Mouse (Mus musculus) ES-Bruce4 (cell line): ENCODE data around the gene Gpm6a. TPM values are rescaled to one million over a fixed set of nuclear protein-coding genes. Genes with fewer than 3 reads are reported as not detected.

Experiments used
- H3K27ac ChIP-seq: 2 replicates; pipeline ENCODE4 v1.5.1; 2012; ENCODE audit warnings: low read length, inconsistent platforms; ENCODE audit not compliant: insufficient read depth
- H3K27me3 ChIP-seq: 2 replicates; pipeline ENCODE4 v1.6.1; 2012; ENCODE audit warnings: mild to moderate bottlenecking, low read length, inconsistent platforms; ENCODE audit not compliant: control insufficient read depth, poor library complexity, insufficient read depth, severe bottlenecking
- H3K36me3 ChIP-seq: 2 replicates; pipeline ENCODE4 v1.6.1; 2012; ENCODE audit warnings: inconsistent platforms, mild to moderate bottlenecking, low read length, moderate library complexity; ENCODE audit not compliant: control insufficient read depth, poor library complexity, insufficient read depth, severe bottlenecking
- H3K4me1 ChIP-seq: one replicate; pipeline ENCODE4 v1.8.1; 2011; ENCODE audit warnings: low read length; ENCODE audit not compliant: control insufficient read depth, insufficient read depth
- H3K4me3 ChIP-seq: 2 replicates; pipeline ENCODE4 v1.5.1; 2011; ENCODE audit warnings: low read depth, mild to moderate bottlenecking, low read length
- H3K9ac ChIP-seq: 2 replicates; pipeline ENCODE4 v1.6.1; 2012; ENCODE audit warnings: low read depth, mild to moderate bottlenecking, inconsistent platforms; ENCODE audit not compliant: poor library complexity, severe bottlenecking
- H3K9me3 ChIP-seq: replicated peaks from 2 replicates; pipeline ENCODE4 v1.6.1; 2012; ENCODE audit warnings: mild to moderate bottlenecking, low read length, inconsistent platforms; ENCODE audit not compliant: control insufficient read depth, poor library complexity, insufficient read depth, severe bottlenecking
- CTCF ChIP-seq: IDR thresholded peaks from one replicate; pipeline ENCODE4 v1.8.1; 2011; ENCODE audit warnings: low read depth, low read length
- EP300 ChIP-seq: IDR thresholded peaks from 2 replicates; pipeline ENCODE4 v1.6.1; 2011; ENCODE audit warnings: low read depth, low read length; ENCODE audit not compliant: insufficient read depth
- POLR2A ChIP-seq: IDR thresholded peaks from one replicate; pipeline ENCODE4 v1.8.1; 2011; ENCODE audit warnings: low read length; ENCODE audit not compliant: insufficient read depth
- polyA plus RNA-seq: library from polyadenylated mRNA; stranded (reverse); fragments of >200 nt; gene quantifications from 2 replicates; pipeline ENCODE4 v1.2.4, GENCODE M21; 2011; ENCODE audit warnings: low read depth; ENCODE audit not compliant: missing spikeins, insufficient read depth, insufficient read length

The Gpm6a gene
- polyA plus RNA-seq, 1 experiment: 0.61 TPM

DNA sequence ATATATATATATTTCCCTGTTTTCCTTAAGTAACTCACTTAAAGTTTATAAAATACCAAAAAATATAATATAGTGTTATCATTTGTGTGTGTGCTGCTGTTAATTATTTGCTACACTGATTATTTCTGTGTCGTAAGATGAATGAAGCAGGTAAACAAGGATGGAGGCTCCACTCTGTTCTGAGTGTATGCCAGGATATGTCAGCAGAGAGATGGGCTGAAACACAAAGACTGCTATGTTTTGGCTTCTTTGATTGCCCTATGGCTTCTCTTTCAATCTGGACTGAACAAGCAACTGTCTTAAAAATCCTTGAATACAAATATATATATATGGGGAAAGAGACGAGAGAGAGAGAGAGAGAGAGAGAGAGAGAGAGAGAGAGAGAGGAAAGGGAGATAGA is 1.3 kb upstream of the Gpm6a start:
- Histone ChIP-seq H3K4me1 (no peaks in the 10 kb centered on the region), H3K27me3 (no peaks in the 10 kb centered on the region), H3K9me3 (no peaks in the 10 kb centered on the region), H3K4me3 (no peak overlapping the region), H3K36me3 (no peaks in the 10 kb centered on the region), H3K9ac (no peak overlapping the region), H3K27ac (no peak overlapping the region)
- no peak for TF ChIP-seq CTCF
- no peak for TF ChIP-seq EP300
- TF ChIP-seq POLR2A: no peak

DNA sequence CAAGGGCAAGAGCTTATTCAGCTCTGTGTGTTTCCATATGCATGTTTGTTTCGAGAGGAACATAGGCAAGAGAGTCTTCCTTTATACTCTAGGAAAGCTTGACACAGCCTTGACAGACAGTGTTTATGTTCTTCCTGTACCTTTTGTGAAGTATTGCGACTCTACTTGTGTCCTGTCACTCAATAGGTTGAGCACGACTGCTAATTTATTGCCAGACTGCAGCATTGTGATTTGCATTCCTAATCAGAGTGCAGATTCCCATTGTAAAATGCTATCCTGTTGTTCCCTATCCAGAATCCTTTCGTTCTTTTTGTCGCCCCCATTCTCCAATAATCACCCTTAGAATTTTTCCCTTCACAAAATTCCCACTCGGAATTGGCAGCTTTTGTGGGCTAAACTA is 613 bp upstream of the Gpm6a start:
- H3K9me3 ChIP-seq: no peaks in the 10 kb centered on the region
- H3K27me3 ChIP-seq: no peaks in the 10 kb centered on the region
- no peaks in the 10 kb centered on the region for H3K4me1 ChIP-seq
- H3K4me3 ChIP-seq: no peak overlapping the region
- TF ChIP-seq EP300 (no peak), POLR2A (no peak), CTCF (no peak)
- no peak overlapping the region for H3K27ac ChIP-seq
- no peak overlapping the region for H3K9ac ChIP-seq
- no peaks in the 10 kb centered on the region for H3K36me3 ChIP-seq

DNA sequence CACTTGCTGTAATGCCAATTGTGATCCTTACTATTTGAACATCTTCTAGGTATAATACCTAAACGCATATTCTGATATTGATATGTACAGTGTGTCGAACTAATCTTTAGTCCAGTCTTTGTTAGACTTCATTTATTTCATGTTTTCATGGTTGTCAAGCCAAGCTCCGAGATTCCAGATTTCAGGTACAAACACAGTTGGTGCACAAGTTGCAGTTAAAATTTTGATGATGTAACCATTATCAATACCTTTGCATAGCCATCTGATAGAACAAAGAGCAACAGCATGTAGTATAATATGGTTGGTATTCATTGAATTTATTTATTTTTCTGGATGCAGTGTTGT is 785 bp downstream of the Gpm6a start:
- H3K4me1 ChIP-seq: no peaks in the 10 kb centered on the region
- no peak overlapping the region for H3K27ac ChIP-seq
- no peaks in the 10 kb centered on the region for H3K36me3 ChIP-seq
- no peak overlapping the region for H3K9ac ChIP-seq
- H3K9me3 ChIP-seq: no peaks in the 10 kb centered on the region
- TF ChIP-seq EP300 (no peak), POLR2A (no peak), CTCF (no peak)
- H3K4me3 ChIP-seq: no peak overlapping the region
- no peaks in the 10 kb centered on the region; the same call in 1 of the 2 replicates for H3K27me3 ChIP-seq

DNA sequence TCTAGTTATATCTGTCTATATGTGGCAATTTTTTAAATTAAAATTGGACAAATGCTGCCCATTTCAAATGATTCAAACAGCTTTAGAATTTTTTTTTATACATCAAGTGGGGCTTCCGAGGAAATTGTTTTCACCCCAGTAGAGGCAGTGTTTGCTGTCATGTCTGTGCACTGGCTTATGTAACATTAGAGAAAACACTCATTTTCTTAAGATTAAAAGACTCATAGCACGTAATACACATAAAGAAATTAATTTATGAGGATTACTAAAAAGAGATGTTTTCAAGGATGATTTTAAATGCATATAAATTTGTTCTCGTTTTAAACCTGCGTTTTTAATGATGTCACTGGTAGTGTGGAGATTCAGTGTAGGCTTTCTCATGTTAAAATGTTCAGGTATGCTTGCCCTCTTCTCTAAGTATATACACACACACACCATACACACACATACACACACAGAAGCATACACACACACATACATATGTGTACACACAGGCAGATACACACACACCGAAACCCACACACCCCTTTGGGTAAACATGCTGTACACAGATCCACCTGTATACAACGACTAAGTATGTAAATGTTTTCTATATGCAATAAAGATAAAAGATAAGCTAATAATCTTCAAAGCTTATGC is 1.4 kb downstream of the Gpm6a start:
- no peaks in the 10 kb centered on the region; the same call in 1 of the 2 replicates for H3K27me3 ChIP-seq
- H3K4me3 ChIP-seq: no peak overlapping the region

DNA sequence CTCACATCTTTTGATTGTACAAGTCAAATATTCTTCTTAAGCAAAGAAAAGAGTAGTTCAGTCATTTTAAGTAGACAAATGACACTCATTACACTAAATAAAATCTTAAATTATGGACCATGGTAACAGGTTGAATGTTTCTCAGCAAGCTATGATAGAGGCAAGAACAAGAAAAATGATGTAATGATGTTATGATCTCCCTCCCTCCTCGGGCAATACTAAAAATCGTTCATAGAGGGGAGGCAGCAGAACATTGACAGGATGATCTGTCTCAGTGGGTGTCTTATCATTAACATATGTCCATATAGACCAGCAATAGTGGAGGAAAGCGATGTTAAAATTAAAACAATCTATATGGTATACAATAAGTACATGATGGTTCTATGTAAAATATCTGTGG is 2.1 kb downstream of the Gpm6a start:
- TF ChIP-seq EP300: no peak
- no peak for TF ChIP-seq POLR2A
- TF ChIP-seq CTCF: no peak
- no peaks in the 10 kb centered on the region for H3K9me3 ChIP-seq
- no peak overlapping the region for H3K4me3 ChIP-seq
- no peak overlapping the region for H3K27ac ChIP-seq
- no peak overlapping the region for H3K9ac ChIP-seq
- H3K4me1 ChIP-seq: no peaks in the 10 kb centered on the region
- H3K36me3 ChIP-seq: no peaks in the 10 kb centered on the region
- H3K27me3 ChIP-seq: no peaks in the 10 kb centered on the region; the same call in 1 of the 2 replicates

More for the DNA sequence above, 1.4 kb downstream of the Gpm6a start:
- Histone ChIP-seq H3K27ac (no peak overlapping the region), H3K36me3 (no peaks in the 10 kb centered on the region), H3K9me3 (no peaks in the 10 kb centered on the region), H3K9ac (no peak overlapping the region), H3K4me1 (no peaks in the 10 kb centered on the region)
- TF ChIP-seq CTCF: no peak
- no peak for TF ChIP-seq POLR2A
- TF ChIP-seq EP300: no peak

DNA sequence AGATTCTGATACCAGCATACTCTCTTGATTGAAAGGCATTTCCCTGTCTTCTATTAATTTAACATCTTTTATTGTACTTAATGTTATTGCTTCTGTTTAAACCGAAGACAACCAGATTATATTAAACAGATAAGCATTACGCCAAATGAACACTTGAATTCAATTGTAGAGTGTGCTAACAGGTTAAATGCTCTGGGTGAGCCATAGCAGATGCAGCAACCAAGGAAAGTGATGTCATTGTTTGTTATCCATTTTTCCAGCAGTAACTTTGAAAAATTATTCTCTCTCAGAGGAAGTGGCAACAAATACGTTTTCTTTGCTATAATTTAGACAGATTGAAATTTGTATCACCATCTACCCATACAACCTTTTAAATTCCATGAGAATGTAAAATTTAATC is 2.9 kb downstream of the Gpm6a start:
- TF ChIP-seq EP300 (no peak), POLR2A (no peak), CTCF (no peak)
- H3K4me3 ChIP-seq: no peak overlapping the region
- no peak overlapping the region for H3K9ac ChIP-seq
- no peak overlapping the region for H3K27ac ChIP-seq
- H3K36me3 ChIP-seq: no peaks in the 10 kb centered on the region
- no peaks in the 10 kb centered on the region for H3K9me3 ChIP-seq
- no peaks in the 10 kb centered on the region; the same call in 1 of the 2 replicates for H3K27me3 ChIP-seq
- no peaks in the 10 kb centered on the region for H3K4me1 ChIP-seq
